In genomic region chr1:108094622-108095021, GRCm38 (mm10) we compare ENCODE assay signal across 23 mouse cellular contexts.
DNase-seq lines count a peak whose midpoint lies in the region; ATAC-seq and TF ChIP-seq lines count a peak whose summit lies in the region.
"Had no signal": no experiment of that assay in that cellular context is flagged by ENCODE, and none has a peak within 500 bp of the region (broad histone marks: within the 10 kb centered on the region; RNA-seq: fewer than 3 reads in every experiment).

No protein-coding gene starts in this region.

- TF ChIP-seq CTCF in lung, embryonic 14.5 days (IDR thresholded peaks at IDR 0.05; ENCODE audit: low read depth) = no peak
- no peak for TF ChIP-seq CTCF in lung, postnatal 0 days (IDR thresholded peaks at IDR 0.05)

- H3K27ac ChIP-seq in lung, embryonic 14.5 days (ENCODE audit: low read depth) = no peak overlapping the region
- no peak overlapping the region for H3K27ac ChIP-seq in lung, postnatal 0 days (ENCODE audit: low read length)
- no peak overlapping the region for H3K27ac ChIP-seq in embryonic facial prominence, embryonic 14.5 days (replicated peaks; ENCODE audit: low read depth, low read length)
- H3K27ac ChIP-seq: embryonic facial prominence, embryonic 12.5 days; embryonic facial prominence, embryonic 15.5 days; forebrain, embryonic 10.5 days; forebrain, embryonic 12.5 days had no signal

- no peak overlapping the region for H3K4me2 ChIP-seq in lung, embryonic 14.5 days
- H3K4me2 ChIP-seq in lung, postnatal 0 days (replicated peaks; ENCODE audit: low read depth, low read length) = no peak overlapping the region
- no peak overlapping the region for H3K4me2 ChIP-seq in embryonic facial prominence, embryonic 14.5 days (ENCODE audit: low read depth, low read length)
- H3K4me2 ChIP-seq: embryonic facial prominence, embryonic 12.5 days; embryonic facial prominence, embryonic 15.5 days; forebrain, embryonic 12.5 days had no signal

- no peaks in the 10 kb centered on the region for H3K4me1 ChIP-seq in lung, embryonic 14.5 days (ENCODE audit: insufficient read depth)
- H3K4me1 ChIP-seq in lung, postnatal 0 days (ENCODE audit: insufficient read depth, low read depth, low read length) = no peaks in the 10 kb centered on the region
- H3K4me1 ChIP-seq in embryonic facial prominence, embryonic 14.5 days (ENCODE audit: control insufficient read depth, insufficient read depth, low read length) = no peaks in the 10 kb centered on the region
- H3K4me1 ChIP-seq: embryonic facial prominence, embryonic 12.5 days; embryonic facial prominence, embryonic 15.5 days; forebrain, embryonic 10.5 days; forebrain, embryonic 12.5 days had no signal

- no peak overlapping the region for H3K4me3 ChIP-seq in lung, embryonic 14.5 days (ENCODE audit: low read depth, low read length)
- H3K4me3 ChIP-seq in lung, postnatal 0 days (ENCODE audit: low read depth, low read length) = no peak overlapping the region
- H3K4me3 ChIP-seq in embryonic facial prominence, embryonic 14.5 days (ENCODE audit: low read depth, low read length) = no peak overlapping the region
- H3K4me3 ChIP-seq: embryonic facial prominence, embryonic 12.5 days; embryonic facial prominence, embryonic 15.5 days; erythroblast, embryonic 14.5 days; forebrain, embryonic 10.5 days; forebrain, embryonic 12.5 days had no signal

- H3K9me3 ChIP-seq in lung, embryonic 14.5 days (ENCODE audit: low read depth, low read length) = no peaks in the 10 kb centered on the region
- H3K9me3 ChIP-seq in lung, postnatal 0 days (ENCODE audit: low read length) = no peaks in the 10 kb centered on the region
- H3K9me3 ChIP-seq in embryonic facial prominence, embryonic 14.5 days (ENCODE audit: control insufficient read depth, low read length) = no peaks in the 10 kb centered on the region
- H3K9me3 ChIP-seq: embryonic facial prominence, embryonic 12.5 days; embryonic facial prominence, embryonic 15.5 days; forebrain, embryonic 10.5 days; forebrain, embryonic 12.5 days had no signal

- TF ChIP-seq EP300 in lung, postnatal 0 days (IDR thresholded peaks at IDR 0.05) = no peak

- ATAC-seq in lung, embryonic 14.5 days (ENCODE audit: insufficient read depth) = peak; percentile 73; the same call in 1 of the 2 replicates
- ATAC-seq in lung, postnatal 0 days = no peak
- no peak for ATAC-seq in embryonic facial prominence, embryonic 14.5 days (ENCODE audit: low read depth)
- ATAC-seq: activated CD4-positive, CD25-positive, alpha-beta regulatory T cell, adult 4 months; forebrain, embryonic 14.5 days; forebrain, embryonic 16.5 days had no signal

- H3K36me3 ChIP-seq in lung, embryonic 14.5 days (ENCODE audit: insufficient read depth) = no peaks in the 10 kb centered on the region
- H3K36me3 ChIP-seq in lung, postnatal 0 days (ENCODE audit: insufficient read depth, low read length) = no peaks in the 10 kb centered on the region
- no peaks in the 10 kb centered on the region for H3K36me3 ChIP-seq in embryonic facial prominence, embryonic 14.5 days (ENCODE audit: control insufficient read depth, insufficient read depth, low read length)
- H3K36me3 ChIP-seq: embryonic facial prominence, embryonic 12.5 days; embryonic facial prominence, embryonic 15.5 days; forebrain, embryonic 10.5 days; forebrain, embryonic 12.5 days had no signal

- H3K27me3 ChIP-seq in lung, embryonic 14.5 days (ENCODE audit: insufficient read depth, low read length) = no peaks in the 10 kb centered on the region
- no peaks in the 10 kb centered on the region for H3K27me3 ChIP-seq in lung, postnatal 0 days (replicated peaks; ENCODE audit: insufficient read depth, low read length)
- no peaks in the 10 kb centered on the region for H3K27me3 ChIP-seq in embryonic facial prominence, embryonic 14.5 days (replicated peaks; ENCODE audit: control insufficient read depth, insufficient read depth, low read length)
- H3K27me3 ChIP-seq: embryonic facial prominence, embryonic 12.5 days; embryonic facial prominence, embryonic 15.5 days; forebrain, embryonic 12.5 days had no signal

- intact Hi-C loops in left cerebral cortex, postnatal 10 days (cut with DNase I) = no loop called here

- WGBS in lung, embryonic 14.5 days = 41% methylated on average over 3 of the region's 3 CpGs
- 46% methylated on average over 3 of the region's 3 CpGs for WGBS in lung, postnatal 0 days
- 70% methylated on average over 3 of the region's 3 CpGs for WGBS in embryonic facial prominence, embryonic 14.5 days

- DNase-seq in lung, embryonic 14.5 days = peak; percentile 42
- DNase-seq in lung, postnatal 0 days (ENCODE audit: low spot score) = no peak
- peak; percentile 6 for DNase-seq in lung, postnatal 36 days
- DNase-seq in lung, postnatal 14 days = no peak
- peak; percentile 3 for DNase-seq in ZHBTc4 (ENCODE audit: low read depth, low spot score)
- peak; percentile 4 for DNase-seq in embryonic facial prominence, embryonic 14.5 days (ENCODE audit: low spot score)
- DNase-seq in left cerebral cortex, postnatal 10 days (ENCODE audit: extremely low spot score in 1 of 2, low spot score in 2 of 2) = no peak
- DNase-seq: adrenal gland, adult 8-10 months; adrenal gland, postnatal 14 days; adrenal gland, postnatal 36 days; cerebellum, adult 11-12 months; cerebellum, adult 2 months; cerebellum, adult 9-10 months; cerebellum, postnatal 10 days; cerebellum, postnatal 25 days had no signal

- no peak overlapping the region for H3K9ac ChIP-seq in lung, embryonic 14.5 days
- H3K9ac ChIP-seq in lung, postnatal 0 days (replicated peaks; ENCODE audit: low read depth) = no peak overlapping the region
- H3K9ac ChIP-seq in embryonic facial prominence, embryonic 14.5 days (ENCODE audit: low read depth, low read length) = no peak overlapping the region
- H3K9ac ChIP-seq: embryonic facial prominence, embryonic 12.5 days; embryonic facial prominence, embryonic 15.5 days; forebrain, embryonic 12.5 days had no signal

Comparison
In these comparisons a context has a peak if more than half of its experiments do, and no peak if none do; other contexts are left out.
1. DNase-seq: peak in lung, embryonic 14.5 days (single experiment), lung, postnatal 36 days (single experiment), ZHBTc4 (single experiment) and embryonic facial prominence, embryonic 14.5 days (single experiment); none in lung, postnatal 0 days (single experiment), lung, postnatal 14 days (single experiment) and left cerebral cortex, postnatal 10 days (0 of 2).